Mouse (Mus musculus) CH12.LX (cell line): Measurements from ENCODE around the gene Fxyd3. TPM values are rescaled to one million over a fixed set of nuclear protein-coding genes. Genes with fewer than 3 reads are reported as not detected.

Experiments
- DNase-seq: peaks from one replicate; pipeline ENCODE4 v3.0.0-alpha.2; 2013; ENCODE audit errors: extremely low read depth
- H3K27ac ChIP-seq: 2 replicates; pipeline ENCODE4 v1.5.1; 2012; ENCODE audit warnings: low read depth, mild to moderate bottlenecking, control low read depth, moderate library complexity; ENCODE audit not compliant: insufficient read depth
- H3K27me3 ChIP-seq: replicated peaks from 2 replicates; pipeline ENCODE3; 2012; ENCODE audit warnings: inconsistent platforms
- H3K36me3 ChIP-seq, 2 experiments: replicated peaks in 1 of 2; 2 replicates each; pipeline versions ENCODE3 to v1.6.1; 2012; ENCODE audit warnings: inconsistent platforms in 1 of 2, low read length in 1 of 2, mild to moderate bottlenecking in 1 of 2, mixed read lengths in 1 of 2, moderate library complexity in 1 of 2; ENCODE audit not compliant: control insufficient read depth in 1 of 2, insufficient read depth in 1 of 2
- H3K4me1 ChIP-seq, 2 experiments: 2 replicates each; pipeline ENCODE4 v1.6.1; 2012; ENCODE audit warnings: inconsistent platforms in 1 of 2, moderate library complexity in 1 of 2; ENCODE audit not compliant: insufficient read depth in 2 of 2, control insufficient read depth in 1 of 2
- H3K4me2 ChIP-seq: 2 replicates; pipeline ENCODE4 v1.6.1; 2012; ENCODE audit warnings: low read depth, mild to moderate bottlenecking, control low read depth; ENCODE audit not compliant: poor library complexity, insufficient read depth, severe bottlenecking
- H3K4me3 ChIP-seq, 3 experiments: fragments of 150-350 bp in 1 of 3; sonication (generic) in 1 of 3; replicated peaks in 1 of 3; 2 replicates each; pipeline versions ENCODE3 to v1.5.1; 2011 to 2012; ENCODE audit warnings: low read depth in 2 of 3, low read length in 2 of 3, mild to moderate bottlenecking in 2 of 3, moderate library complexity in 2 of 3, control low read depth in 1 of 3, improper control_type of control experiment in 1 of 3, inconsistent platforms in 1 of 3, mixed read lengths in 1 of 3; ENCODE audit not compliant: poor library complexity in 1 of 3
- H3K79me2 ChIP-seq: replicated peaks from 2 replicates; pipeline ENCODE4 v1.6.1; 2012; ENCODE audit warnings: mild to moderate bottlenecking, moderate library complexity; ENCODE audit not compliant: control insufficient read depth, poor library complexity, insufficient read depth, severe bottlenecking; ENCODE audit errors: extremely low read depth
- H3K9ac ChIP-seq: 2 replicates; pipeline ENCODE4 v1.6.1; 2012; ENCODE audit warnings: low read depth, mild to moderate bottlenecking, control low read depth, moderate library complexity; ENCODE audit not compliant: insufficient read depth
- H3K9me3 ChIP-seq: replicated peaks from 2 replicates; pipeline ENCODE3; 2012; ENCODE audit warnings: low read length, inconsistent platforms, mixed read lengths
- BHLHE40 ChIP-seq: IDR thresholded peaks from 2 replicates; pipeline ENCODE4 v1.6.1; 2011; ENCODE audit warnings: mild to moderate bottlenecking, low read depth, low read length, improper control_type of control experiment
- CHD2 ChIP-seq: IDR thresholded peaks from 2 replicates; pipeline ENCODE4 v1.6.1; 2011; ENCODE audit warnings: low read length, improper control_type of control experiment
- EP300 ChIP-seq: IDR thresholded peaks from 2 replicates; pipeline ENCODE4 v1.6.1; 2011; ENCODE audit warnings: low read length, improper control_type of control experiment
- ETS1 ChIP-seq: conservative IDR thresholded peaks from 2 replicates; pipeline ENCODE4 v1.6.1; 2012; ENCODE audit warnings: low read depth, mild to moderate bottlenecking, inconsistent platforms, low read length, improper control_type of control experiment, moderate library complexity
- IRF4 ChIP-seq: IDR thresholded peaks from 2 replicates; pipeline ENCODE4 v1.6.1; 2014; ENCODE audit warnings: low read depth, mild to moderate bottlenecking, inconsistent platforms, low read length, improper control_type of control experiment
- JUN ChIP-seq: IDR thresholded peaks from 2 replicates; pipeline ENCODE4 v1.6.1; 2011; ENCODE audit warnings: low read depth, mild to moderate bottlenecking, low read length, improper control_type of control experiment, moderate library complexity; ENCODE audit not compliant: insufficient read depth
- MXI1 ChIP-seq: IDR thresholded peaks from 2 replicates; pipeline ENCODE4 v1.6.1; 2011; ENCODE audit warnings: mild to moderate bottlenecking, low read depth, low read length, improper control_type of control experiment
- NELFE ChIP-seq: IDR thresholded peaks from 2 replicates; pipeline ENCODE4 v1.6.1; 2011; ENCODE audit warnings: low read depth, low read length, improper control_type of control experiment
- POLR2A ChIP-seq: IDR thresholded peaks from 2 replicates; pipeline ENCODE4 v1.6.1; 2011; ENCODE audit warnings: low read depth, mild to moderate bottlenecking, improper control_type of control experiment, low read length
- RAD21 ChIP-seq: IDR thresholded peaks from 2 replicates; pipeline ENCODE4 v1.6.1; 2011; ENCODE audit warnings: low read depth, mild to moderate bottlenecking, low read length, improper control_type of control experiment, moderate library complexity
- TCF12 ChIP-seq: IDR thresholded peaks from 2 replicates; pipeline ENCODE4 v1.6.1; 2014; ENCODE audit warnings: low read depth, mild to moderate bottlenecking, inconsistent platforms, low read length, improper control_type of control experiment
- UBTF ChIP-seq: IDR thresholded peaks from 2 replicates; pipeline ENCODE4 v1.6.1; 2012; ENCODE audit warnings: low read depth, mild to moderate bottlenecking, inconsistent platforms, low read length, improper control_type of control experiment, moderate library complexity
- USF1 ChIP-seq: IDR thresholded peaks from 2 replicates; pipeline ENCODE4 v1.6.1; 2014; ENCODE audit warnings: low read depth, mild to moderate bottlenecking, inconsistent platforms, low read length, improper control_type of control experiment
- USF2 ChIP-seq: conservative IDR thresholded peaks from 2 replicates; pipeline ENCODE4 v1.6.1; 2011; ENCODE audit warnings: low read depth, low read length, improper control_type of control experiment
- ZC3H11A ChIP-seq: IDR thresholded peaks from 2 replicates; pipeline ENCODE4 v1.6.1; 2012; ENCODE audit warnings: low read depth, mild to moderate bottlenecking, inconsistent platforms, low read length, improper control_type of control experiment
- ZMIZ1 ChIP-seq: IDR thresholded peaks from 2 replicates; pipeline ENCODE4 v1.6.1; 2012; ENCODE audit warnings: low read depth, mild to moderate bottlenecking, inconsistent platforms, low read length, improper control_type of control experiment
- dilution Hi-C: fragments of 300-500 bp; cut with MboI; formaldehyde crosslinking; loops from 2 replicates; pipeline ENCODE4 v1.14.3; 2020; ENCODE audit warnings: low sequenced_read_pairs; ENCODE audit not compliant: extremely low pct_unique_long_range_greater_than_20kb, extremely low pct_ligation_motif_present
- in situ Hi-C: fragments of 300-500 bp; cut with MboI; formaldehyde crosslinking; loops from 3 replicates; pipeline ENCODE4 v1.14.3; 2019; ENCODE audit warnings: low sequenced_read_pairs, low pct_ligation_motif_present, low pct_unique_long_range_greater_than_20kb, mixed read lengths
- polyA plus RNA-seq: library from polyadenylated mRNA; unstranded; fragments of >175 nt; gene quantifications from 2 replicates; pipeline ENCODE4 v1.2.1, GENCODE M21; 2012; ENCODE audit warnings: low read depth; ENCODE audit not compliant: insufficient read length
- total RNA-seq, 2 experiments: library from RNA; depleted of rRNA; stranded (reverse); fragments of 300-350 nt in 1 of 2; fragments of >200 nt in 1 of 2; gene quantifications; 2 replicates each; pipeline ENCODE4 v1.2.3; 2012 to 2014

The Fxyd3 gene
- total and polyA plus RNA-seq, 3 experiments, result not detected

DNA sequence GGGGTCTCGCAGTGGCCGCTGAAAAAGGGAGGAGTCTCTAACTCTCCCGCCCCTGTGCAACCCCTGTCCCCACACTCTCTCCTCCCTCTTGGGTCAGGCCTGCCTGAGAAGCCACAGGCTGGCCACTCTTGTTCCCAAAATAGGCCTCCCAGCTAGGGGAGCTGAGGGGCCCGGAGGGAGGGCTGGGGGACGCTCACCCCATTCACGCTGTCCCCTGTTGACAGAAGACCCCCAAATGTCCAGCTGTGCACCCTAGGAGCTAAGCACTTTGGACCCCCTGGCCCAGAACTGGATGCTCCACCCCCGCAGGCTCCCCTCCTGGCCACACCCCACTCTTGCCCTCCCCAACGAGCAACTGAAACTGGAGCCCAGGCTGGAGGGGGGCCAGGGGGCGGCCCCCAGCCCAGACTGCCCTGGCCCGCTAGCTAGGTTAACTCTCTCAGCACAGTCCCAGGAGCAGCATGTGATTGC, 21.1 kb downstream of the Fxyd3 start:
- no peak for TF ChIP-seq ETS1
- TF ChIP-seq USF1, result no peak
- no peak for TF ChIP-seq CHD2
- TF ChIP-seq NELFE, result no peak
- TF ChIP-seq ZMIZ1, result no peak
- TF ChIP-seq IRF4, result no peak
- no peak for TF ChIP-seq POLR2A
- no peak for TF ChIP-seq MXI1
- peaks cover 62% of the 10 kb centered on the region for H3K27me3 ChIP-seq
- H3K36me3 ChIP-seq, result no peaks in the 10 kb centered on the region
- dilution Hi-C loops, result no loop called here
- no peak for DNase-seq
- no peak overlapping the region for H3K9ac ChIP-seq
- in situ Hi-C loops, result no loop called here
- H3K79me2 ChIP-seq, result no peaks in the 10 kb centered on the region
- H3K27ac ChIP-seq, result no peak overlapping the region
- H3K4me1 ChIP-seq, result peaks cover 13 to 28% of the 10 kb centered on the region in 2 experiments
- H3K4me3 ChIP-seq, result no peak overlapping the region
- no peaks in the 10 kb centered on the region for H3K9me3 ChIP-seq
- no peak overlapping the region for H3K4me2 ChIP-seq

DNA sequence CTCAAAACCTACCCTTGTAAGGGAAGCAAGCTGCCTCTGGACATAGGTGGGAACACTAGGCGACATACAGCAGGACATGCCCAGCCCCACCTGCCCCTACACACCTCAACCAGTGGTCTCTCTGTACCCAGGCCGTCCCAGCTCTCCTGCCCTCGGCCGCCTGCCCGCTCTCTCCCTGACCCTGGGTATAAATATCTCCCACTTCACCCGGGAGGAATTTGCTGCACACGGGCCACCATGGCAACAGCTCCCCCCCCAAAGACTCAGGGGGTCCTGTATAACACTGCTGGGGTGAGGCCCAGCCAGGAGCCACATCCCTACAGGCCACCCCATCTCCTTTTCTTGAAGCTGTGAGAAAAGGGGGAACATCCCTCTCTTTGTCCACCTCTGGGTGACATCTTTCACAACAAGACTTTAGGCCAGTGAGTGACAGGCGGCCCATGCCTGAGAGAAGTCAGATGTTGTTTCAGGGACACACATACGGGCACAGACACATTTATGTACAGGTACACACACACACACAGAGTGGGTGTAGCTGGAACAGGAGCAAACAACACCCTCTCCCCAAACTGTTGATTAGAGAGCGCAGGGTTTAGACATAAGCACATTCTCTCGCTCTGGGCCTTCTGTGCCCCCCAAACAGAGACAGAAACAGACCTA, 21.7 kb downstream of the Fxyd3 start:
- Histone ChIP-seq H3K27ac (no peak overlapping the region), H3K9ac (no peak overlapping the region), H3K4me2 (no peak overlapping the region), H3K27me3 (peaks cover 67% of the 10 kb centered on the region), H3K4me1 (peaks cover 13 to 31% of the 10 kb centered on the region in 2 experiments), H3K79me2 (no peaks in the 10 kb centered on the region), H3K9me3 (no peaks in the 10 kb centered on the region), H3K4me3 (no peak overlapping the region), H3K36me3 (no peaks in the 10 kb centered on the region)
- no peak for DNase-seq
- in situ Hi-C loops (no loop called here), dilution Hi-C loops (no loop called here)
- TF ChIP-seq UBTF (no peak), ETS1 (no peak), RAD21 (no peak), IRF4 (no peak), MXI1 (no peak), NELFE (no peak), TCF12 (no peak), USF2 (no peak), JUN (no peak), EP300 (no peak), BHLHE40 (no peak), ZC3H11A (no peak)
